Mouse (Mus musculus) thymus, adult 2 months (tissue): ENCODE data around the gene Olfr1183. TPM values are rescaled to one million over a fixed set of nuclear protein-coding genes. Genes with fewer than 3 reads are reported as not detected.
"Not testable (repeated sequence)": the region's sequence is repeated elsewhere in the genome, so short reads cannot be mapped to it uniquely, and the experiment has no call there.

Experiments
- DNase-seq: peaks from one replicate; pipeline ENCODE4 v3.0.0; 2021
- H3K27ac ChIP-seq: fragments of 200-500 bp; 2 replicates; pipeline ENCODE4 v1.5.1; 2012; ENCODE audit warnings: low read length, control low read depth; ENCODE audit not compliant: control insufficient read depth, insufficient read depth
- H3K27me3 ChIP-seq: fragments of 200-500 bp; 2 replicates; pipeline ENCODE4 v1.6.1; 2012; ENCODE audit warnings: mild to moderate bottlenecking, low read length, moderate library complexity, mixed read lengths; ENCODE audit not compliant: control insufficient read depth, insufficient read depth
- H3K36me3 ChIP-seq: fragments of 200-500 bp; 2 replicates; pipeline ENCODE4 v1.6.1; 2012; ENCODE audit warnings: mild to moderate bottlenecking, low read length, moderate library complexity; ENCODE audit not compliant: control insufficient read depth, insufficient read depth
- H3K4me1 ChIP-seq: fragments of 200-500 bp; replicated peaks from 2 replicates; pipeline ENCODE4 v1.6.1; 2012; ENCODE audit warnings: low read length; ENCODE audit not compliant: control insufficient read depth, insufficient read depth
- H3K4me3 ChIP-seq: fragments of 200-500 bp; 2 replicates; pipeline ENCODE4 v1.5.1; 2012; ENCODE audit warnings: mild to moderate bottlenecking, low read length, control low read depth, moderate library complexity; ENCODE audit not compliant: control insufficient read depth, insufficient read depth
- CTCF ChIP-seq: fragments of 200-500 bp; IDR thresholded peaks from 2 replicates; pipeline ENCODE4 v1.5.1; 2012; ENCODE audit warnings: mild to moderate bottlenecking, control low read depth, low read length, moderate library complexity, borderline replicate concordance; ENCODE audit not compliant: control insufficient read depth, poor library complexity, insufficient read depth; ENCODE audit errors: extremely low read depth
- POLR2A ChIP-seq: fragments of 200-500 bp; IDR thresholded peaks from 2 replicates; pipeline ENCODE4 v1.6.1; 2012; ENCODE audit warnings: mild to moderate bottlenecking, low read length, control low read depth, moderate library complexity; ENCODE audit not compliant: control insufficient read depth, poor library complexity, insufficient read depth; ENCODE audit errors: extremely low read depth
- WGBS: fragments of 180-500 bp; shearing (Covaris S2); methylation state at CpG from one replicate; pipeline ENCODE4 v1.1.7; 2018; 5-methylcytosine and 5-hydroxymethylcytosine counted together
- polyA plus RNA-seq: library from polyadenylated mRNA; depleted of rRNA; stranded (reverse); fragments of >200 nt; gene quantifications from 2 replicates; pipeline ENCODE4 v1.2.3, GENCODE M21; 2012; rRNA removed

The Olfr1183 gene
- polyA plus RNA-seq, result not detected in 2 replicates

GRCm38 (mm10) chr2:88454567-88454966 lies at the start of gene Olfr1183:
TSS of gene Olfr1183 (plus strand) at chr2:88454867.
- H3K27me3 ChIP-seq, H3K27ac ChIP-seq, DNase-seq, H3K4me3 ChIP-seq, H3K36me3 ChIP-seq, H3K4me1 ChIP-seq: not testable (repeated sequence)
- WGBS, result 100% methylated on average over 1 of the region's 1 CpGs

GRCm38 (mm10) chr2:88406353-88406752 lies 48.3 kb upstream of the Olfr1183 start, which contains the start of gene Olfr1179:
TSS of gene Olfr1179 (minus strand) at chr2:88406453.
- 90% methylated on average over 3 of the region's 3 CpGs for WGBS
- no peak for TF ChIP-seq POLR2A
- DNase-seq, result no peak
- Histone ChIP-seq H3K4me3 (no peak within 1 kb of the TSS), H3K4me1 (no peaks in the 10 kb centered on the region), H3K27me3 (no peaks in the 10 kb centered on the region), H3K36me3 (no peaks in the 10 kb centered on the region), H3K27ac (no peak within 1 kb of the TSS)

- Histone ChIP-seq H3K27ac (no peak within 1 kb of the TSS), H3K27me3 (no peaks in the 10 kb centered on the region), H3K4me1 (no peaks in the 10 kb centered on the region), H3K4me3 (no peak within 1 kb of the TSS), H3K36me3 (no peaks in the 10 kb centered on the region)
- WGBS, result 89% methylated on average over 2 of the region's 2 CpGs
- TF ChIP-seq CTCF (no peak), POLR2A (no peak)
- DNase-seq, result no peak
Observed at GRCm38 (mm10) chr2:88419051-88419450, 35.6 kb upstream of the Olfr1183 start, which contains the start of gene Olfr1180. TSS of gene Olfr1180 (minus strand) at chr2:88419151.

- no peak within 1 kb of the TSS for H3K27ac ChIP-seq
- TF ChIP-seq CTCF (no peak), POLR2A (no peak)
- 93% methylated on average over 1 of the region's 1 CpGs for WGBS
- no peak within 1 kb of the TSS for H3K4me3 ChIP-seq
- H3K36me3 ChIP-seq, result no peaks in the 10 kb centered on the region
- no peaks in the 10 kb centered on the region for H3K27me3 ChIP-seq
- H3K4me1 ChIP-seq, result no peaks in the 10 kb centered on the region
- no peak for DNase-seq
Observed at GRCm38 (mm10) chr2:88426071-88426470, 28.6 kb upstream of the Olfr1183 start, which contains the start of gene Olfr1181. TSS of gene Olfr1181 (minus strand) at chr2:88426171.

- DNase-seq, result no peak
- TF ChIP-seq POLR2A (no peak), CTCF (no peak)
- Histone ChIP-seq H3K27me3 (no peaks in the 10 kb centered on the region), H3K4me1 (no peaks in the 10 kb centered on the region), H3K27ac (no peak within 1 kb of the TSS), H3K4me3 (no peak within 1 kb of the TSS), H3K36me3 (no peaks in the 10 kb centered on the region)
- 100% methylated on average over 1 of the region's 1 CpGs for WGBS
Observed at GRCm38 (mm10) chr2:88449031-88449430, 5.6 kb upstream of the Olfr1183 start, which contains the start of gene Gm13757. TSS of gene Gm13757 (minus strand) at chr2:88449131.

- Histone ChIP-seq H3K4me3 (no peak within 1 kb of the TSS), H3K36me3 (no peaks in the 10 kb centered on the region), H3K27ac (no peak within 1 kb of the TSS), H3K27me3 (no peaks in the 10 kb centered on the region), H3K4me1 (no peaks in the 10 kb centered on the region)
- TF ChIP-seq CTCF (no peak), POLR2A (no peak)
- no peak for DNase-seq
- WGBS, result 93% methylated on average over 2 of the region's 2 CpGs
Observed at GRCm38 (mm10) chr2:88483298-88483697, 28.6 kb downstream of the Olfr1183 start, which contains the start of gene Olfr1184. TSS of gene Olfr1184 (plus strand) at chr2:88483598.

GRCm38 (mm10) chr2:88493020-88493419 lies 38.4 kb downstream of the Olfr1183 start, which contains the start of gene Olfr1185-ps1:
TSS of gene Olfr1185-ps1 (plus strand) at chr2:88493320.
- 70% methylated on average over 2 of the region's 2 CpGs for WGBS
- Histone ChIP-seq H3K4me3 (no peak within 1 kb of the TSS), H3K4me1 (no peaks in the 10 kb centered on the region), H3K36me3 (no peaks in the 10 kb centered on the region), H3K27ac (no peak within 1 kb of the TSS), H3K27me3 (no peaks in the 10 kb centered on the region)
- no peak for TF ChIP-seq POLR2A
- no peak for TF ChIP-seq CTCF
- no peak for DNase-seq
